Mouse (Mus musculus) liver, embryonic 16.5 days (tissue): ENCODE measurements at regions not wholly inside any gene's neighbourhood (a gene's known extent, or its start where the extent isn't known, plus 50 kb on each side); places are given as distances from the start of the nearest gene placed in this dataset.

Experiments
- ATAC-seq: fragments of 200-750 bp; cut with Nextera tagmentation; 2 replicates; pipeline ENCODE4 v1.8.0; 2017; ENCODE audit warnings: low read depth, mild to moderate bottlenecking, moderate number of reproducible peaks, moderate library complexity
- H3K27ac ChIP-seq: fragments of 300-500 bp; sonication (generic); 2 replicates; pipeline ENCODE4 v1.5.1; 2014; ENCODE audit warnings: mild to moderate bottlenecking, low read length
- H3K27me3 ChIP-seq: fragments of 300-500 bp; sonication (generic); 2 replicates; pipeline ENCODE4 v1.6.1; 2014; ENCODE audit warnings: low read depth, low read length, mixed read lengths; ENCODE audit not compliant: control insufficient read depth, insufficient read depth
- H3K36me3 ChIP-seq: fragments of 300-500 bp; sonication (generic); 2 replicates; pipeline ENCODE4 v1.6.1; 2014; ENCODE audit warnings: mild to moderate bottlenecking; ENCODE audit not compliant: control insufficient read depth, insufficient read depth
- H3K4me1 ChIP-seq: fragments of 300-500 bp; sonication (generic); 2 replicates; pipeline ENCODE4 v1.6.1; 2014; ENCODE audit warnings: low read depth, low read length, mixed read lengths; ENCODE audit not compliant: control insufficient read depth
- H3K4me2 ChIP-seq: fragments of 300-500 bp; sonication (generic); 2 replicates; pipeline ENCODE4 v1.6.1; 2014; ENCODE audit warnings: low read depth, low read length, mixed read lengths
- H3K4me3 ChIP-seq: fragments of 300-500 bp; sonication (generic); 2 replicates; pipeline ENCODE4 v1.5.1; 2014; ENCODE audit warnings: low read depth, mild to moderate bottlenecking, low read length
- H3K9ac ChIP-seq: fragments of 300-500 bp; sonication (generic); 2 replicates; pipeline ENCODE4 v1.6.1; 2014; ENCODE audit warnings: low read depth, low read length
- H3K9me3 ChIP-seq: fragments of 300-500 bp; sonication (generic); replicated peaks from 2 replicates; pipeline ENCODE4 v1.6.1; 2016; ENCODE audit warnings: low read length; ENCODE audit not compliant: control insufficient read depth
- WGBS: fragments of 180-500 bp; shearing (Covaris S2); extraction: QIAGEN DNeasy Blood & Tissue Kit; methylation state at CpG from one replicate; pipeline ENCODE4 v1.1.7; 2014; ENCODE audit not compliant: insufficient replicate concordance; 5-methylcytosine and 5-hydroxymethylcytosine counted together

DNA sequence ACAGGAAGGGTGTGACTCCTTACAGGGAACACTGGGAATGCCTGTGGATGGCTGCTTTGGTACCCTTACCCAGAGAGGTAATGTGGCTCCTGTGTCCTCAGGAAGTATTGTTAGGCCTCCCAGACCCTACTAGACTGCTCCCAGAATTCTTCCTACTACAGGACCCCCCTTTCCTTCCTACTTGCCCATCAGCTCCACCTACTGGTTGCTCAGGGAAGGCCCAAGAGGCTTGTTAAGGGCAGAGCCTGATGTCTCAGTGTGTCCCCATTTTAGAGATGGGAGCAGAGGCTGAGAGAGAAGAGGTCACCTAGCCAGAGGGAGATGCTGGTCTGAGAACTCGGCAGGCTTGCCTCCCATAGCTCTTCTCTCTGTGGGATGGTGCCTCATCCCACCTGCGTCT is 93.3 kb downstream of the 1810010D01Rik start:
- Histone ChIP-seq H3K36me3 (no peaks in the 10 kb centered on the region), H3K4me1 (peaks cover 2% of the 10 kb centered on the region; the same call in 1 of the 2 replicates), H3K4me3 (no peak overlapping the region), H3K27ac (no peak overlapping the region), H3K27me3 (no peaks in the 10 kb centered on the region), H3K9me3 (no peaks in the 10 kb centered on the region), H3K4me2 (no peak overlapping the region), H3K9ac (no peak overlapping the region)
- ATAC-seq = no peak
- 37% methylated on average over 2 of the region's 2 CpGs for WGBS

DNA sequence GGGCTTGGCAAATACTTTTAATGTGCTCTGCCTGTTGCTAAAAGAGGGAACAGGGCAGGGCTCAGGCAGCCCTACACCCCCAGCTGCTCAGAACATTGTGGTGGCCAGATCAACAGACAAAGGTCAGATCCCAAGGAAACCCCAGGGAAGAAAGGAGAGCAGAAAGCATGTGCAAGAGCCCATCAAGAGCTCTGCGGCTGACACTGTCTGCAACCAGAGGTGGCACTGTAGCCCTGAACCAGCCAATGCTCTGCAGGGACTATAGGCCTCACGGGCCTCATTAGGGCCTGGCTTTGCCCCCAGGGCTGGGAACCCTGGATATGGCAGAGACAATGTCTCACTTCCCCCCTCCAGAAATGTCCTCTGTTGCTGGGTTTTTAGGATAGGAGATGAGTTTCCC is 93.8 kb downstream of the 1810010D01Rik start:
- H3K9me3 ChIP-seq = no peaks in the 10 kb centered on the region
- no peak overlapping the region for H3K4me3 ChIP-seq
- H3K36me3 ChIP-seq = no peaks in the 10 kb centered on the region
- no peak overlapping the region for H3K9ac ChIP-seq
- H3K27ac ChIP-seq = no peak overlapping the region
- H3K4me1 ChIP-seq = peaks cover 2% of the 10 kb centered on the region; the same call in 1 of the 2 replicates
- H3K27me3 ChIP-seq = no peaks in the 10 kb centered on the region
- no peak for ATAC-seq
- WGBS = 55% methylated on average over 2 of the region's 2 CpGs
- no peak overlapping the region for H3K4me2 ChIP-seq

DNA sequence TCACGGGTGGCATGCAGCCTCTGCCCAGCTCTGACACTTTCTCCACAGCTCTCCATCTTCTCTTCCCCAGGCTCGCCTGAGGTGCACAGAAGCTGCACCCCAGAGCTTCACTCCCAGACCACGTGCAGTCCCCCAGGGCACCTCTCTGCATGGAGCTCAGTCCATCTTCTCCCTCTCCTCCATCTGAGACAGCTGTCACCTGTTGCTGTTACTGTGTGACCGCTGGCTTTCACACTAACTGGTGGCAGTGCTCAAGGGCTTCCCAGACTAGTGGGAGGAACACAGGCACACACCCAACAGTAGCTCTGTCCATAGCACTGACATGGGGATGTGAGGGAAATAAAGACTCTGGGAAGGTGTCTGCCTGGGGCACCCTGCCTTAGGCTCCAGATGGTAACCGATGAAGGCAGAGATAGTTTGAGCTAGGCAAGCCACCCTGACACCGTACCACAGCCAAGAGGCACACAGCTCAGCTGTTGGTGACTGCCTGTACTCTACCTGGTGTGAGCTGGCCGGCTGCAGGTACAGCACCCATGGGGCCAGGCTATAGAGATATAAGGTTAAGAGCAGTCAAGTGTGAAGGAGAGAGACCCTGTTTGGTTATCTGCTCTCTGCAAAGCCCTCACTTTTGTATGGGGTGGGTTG is 94.9 kb downstream of the 1810010D01Rik start:
- Histone ChIP-seq H3K36me3 (no peaks in the 10 kb centered on the region), H3K27ac (no peak overlapping the region; the same call in 1 of the 2 replicates), H3K4me1 (peaks cover 2% of the 10 kb centered on the region; the same call in 1 of the 2 replicates), H3K27me3 (no peaks in the 10 kb centered on the region), H3K4me2 (no peak overlapping the region), H3K4me3 (no peak overlapping the region), H3K9me3 (no peaks in the 10 kb centered on the region), H3K9ac (no peak overlapping the region)
- ATAC-seq = no peak
- WGBS = 40% methylated on average over 7 of the region's 7 CpGs

DNA sequence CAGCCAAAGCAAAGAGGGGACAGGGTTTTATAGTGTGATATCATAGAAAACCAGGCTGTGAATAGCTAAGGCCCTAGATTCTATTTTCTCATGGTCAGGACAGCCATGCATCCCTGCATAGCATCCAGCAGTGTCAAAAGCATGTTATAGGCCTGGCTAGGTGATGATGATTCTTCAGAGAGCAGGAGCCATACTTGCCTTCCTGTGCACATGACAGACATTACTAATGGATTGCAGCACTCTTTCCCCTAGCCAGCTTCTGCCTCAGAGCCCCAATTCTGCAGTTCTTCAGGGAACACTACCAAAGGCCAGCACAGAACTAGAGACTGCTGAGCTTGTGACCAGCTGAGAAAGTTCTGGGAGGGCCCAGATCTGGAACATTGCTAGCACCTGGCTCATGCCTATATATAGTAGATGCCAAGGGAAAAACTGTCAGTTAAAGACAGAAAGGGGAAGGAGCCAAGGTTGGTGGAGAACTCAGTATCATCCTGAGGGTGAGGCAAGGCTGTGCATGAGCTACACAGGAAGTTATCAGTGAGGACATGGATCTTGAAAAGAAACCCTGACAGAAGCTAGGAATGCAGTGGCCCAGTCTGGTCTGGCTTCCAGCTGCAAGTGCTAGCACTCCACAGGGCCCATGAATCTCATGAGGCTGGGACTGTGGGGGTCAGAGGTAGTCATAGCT is 95.6 kb downstream of the 1810010D01Rik start:
- Histone ChIP-seq H3K27ac (peak overlapping the region; percentile 77), H3K9me3 (no peaks in the 10 kb centered on the region), H3K4me1 (peaks cover 2% of the 10 kb centered on the region; the same call in 1 of the 2 replicates), H3K4me2 (no peak overlapping the region), H3K27me3 (no peaks in the 10 kb centered on the region), H3K36me3 (no peaks in the 10 kb centered on the region), H3K4me3 (no peak overlapping the region), H3K9ac (no peak overlapping the region)
- no peak for ATAC-seq

DNA sequence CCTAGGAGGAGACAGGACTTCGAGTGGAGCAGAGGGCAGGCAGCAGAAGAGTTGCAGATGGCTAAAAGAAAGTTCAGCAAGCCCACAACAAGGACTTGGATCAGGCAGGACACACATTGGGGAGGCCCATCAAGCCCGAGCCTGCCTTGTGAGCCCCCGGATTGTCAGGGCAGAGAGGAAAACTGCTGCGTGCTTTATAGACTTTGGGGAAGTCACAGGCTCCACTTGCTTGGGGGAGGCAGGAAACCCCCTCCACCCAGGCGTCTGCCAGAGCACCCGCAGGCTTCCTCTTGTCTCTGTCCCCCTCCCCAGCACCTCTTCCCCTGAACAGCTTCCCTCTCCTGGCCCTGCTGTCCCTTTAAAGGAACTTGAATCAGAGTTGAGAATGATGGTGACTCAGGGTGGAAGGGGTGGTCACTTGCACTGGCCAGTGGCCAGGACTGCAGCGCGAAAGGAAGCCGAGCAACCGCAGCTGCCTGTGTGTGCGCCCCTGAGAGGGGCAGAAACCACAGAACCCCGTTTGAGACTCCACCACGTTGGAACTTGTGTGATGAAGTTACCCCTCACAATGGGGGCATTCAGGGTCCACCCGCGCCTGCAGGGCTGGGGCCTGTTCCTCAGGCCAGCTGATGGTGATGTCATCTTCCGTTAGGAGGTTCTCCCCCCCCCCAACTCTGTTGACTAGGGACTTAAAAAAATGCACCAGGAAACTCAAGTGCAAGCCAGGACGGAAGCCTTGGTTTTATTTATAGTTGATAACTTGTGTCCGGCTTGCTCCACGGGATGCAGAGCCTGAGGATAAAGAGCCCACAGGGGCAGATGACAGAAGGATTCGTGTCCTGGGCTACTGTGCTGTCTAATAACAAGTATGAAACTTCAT is 96.4 kb downstream of the 1810010D01Rik start:
- Histone ChIP-seq H3K4me3 (no peak overlapping the region), H3K36me3 (no peaks in the 10 kb centered on the region), H3K27ac (peak overlapping the region; percentile 77), H3K4me2 (peak overlapping the region; percentile 41), H3K9ac (no peak overlapping the region), H3K27me3 (no peaks in the 10 kb centered on the region), H3K9me3 (no peaks in the 10 kb centered on the region), H3K4me1 (peaks cover 2% of the 10 kb centered on the region; the same call in 1 of the 2 replicates)
- WGBS = 15% methylated on average over 20 of the region's 20 CpGs
- ATAC-seq = peak; percentile 66

DNA sequence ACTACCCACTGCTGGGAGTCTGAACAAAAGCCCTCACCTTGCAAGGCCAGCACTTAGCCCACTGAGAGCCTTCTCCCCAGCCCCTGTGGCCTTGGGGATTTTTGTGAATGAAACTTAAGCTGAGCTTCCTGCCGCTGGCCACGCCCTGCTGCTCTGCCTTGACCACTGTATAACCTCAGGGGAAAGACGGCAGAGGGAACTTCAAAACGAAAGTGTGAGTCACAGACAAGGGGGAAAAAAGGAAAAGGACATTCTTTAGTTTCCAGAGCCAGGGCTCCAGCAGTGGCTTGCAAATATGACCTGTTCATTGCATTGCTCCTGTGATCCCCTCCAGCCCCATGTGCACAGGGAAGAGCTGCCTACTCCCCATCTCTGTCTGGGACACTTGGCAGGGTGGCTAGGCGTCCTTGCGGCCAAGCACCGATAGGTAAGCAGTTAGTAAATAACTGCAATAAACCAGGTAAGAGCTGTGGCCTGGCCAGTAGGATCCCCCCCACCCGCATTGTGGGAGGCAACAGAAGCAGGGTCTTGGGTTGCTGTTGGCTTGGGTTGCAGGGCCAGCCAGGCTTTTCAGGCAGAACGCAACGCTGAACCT is 97.2 kb downstream of the 1810010D01Rik start:
- Histone ChIP-seq H3K4me1 (peaks cover 2% of the 10 kb centered on the region; the same call in 1 of the 2 replicates), H3K36me3 (no peaks in the 10 kb centered on the region), H3K4me3 (no peak overlapping the region; the same call in 1 of the 2 replicates), H3K27me3 (no peaks in the 10 kb centered on the region), H3K9ac (no peak overlapping the region), H3K4me2 (peak overlapping the region; percentile 41), H3K9me3 (no peaks in the 10 kb centered on the region), H3K27ac (peak overlapping the region; percentile 77)
- WGBS = 19% methylated on average over 10 of the region's 10 CpGs
- peak; percentile 32; the same call in 1 of the 2 replicates for ATAC-seq

DNA sequence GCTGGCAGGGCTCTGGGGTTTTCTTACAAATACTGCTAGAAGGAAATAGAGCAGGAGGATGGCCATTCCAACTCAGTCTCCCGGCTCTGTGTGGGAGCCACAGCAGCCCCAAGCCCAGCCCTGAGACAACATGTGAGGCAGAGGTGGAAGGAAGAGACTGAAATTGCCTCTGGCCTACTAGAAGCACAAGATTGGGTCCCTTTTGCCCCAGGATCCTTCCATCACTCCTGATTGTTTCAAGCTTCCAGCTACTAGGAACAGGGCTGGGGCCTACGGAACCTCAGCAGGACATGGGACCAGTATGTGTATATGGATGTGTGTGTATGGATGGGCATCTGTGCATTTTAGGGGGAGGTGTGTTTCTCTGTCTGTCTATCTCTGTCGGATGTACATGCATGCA is 97.9 kb downstream of the 1810010D01Rik start:
- Histone ChIP-seq H3K4me1 (peaks cover 2% of the 10 kb centered on the region; the same call in 1 of the 2 replicates), H3K4me3 (no peak overlapping the region), H3K9me3 (no peaks in the 10 kb centered on the region), H3K27ac (no peak overlapping the region), H3K36me3 (no peaks in the 10 kb centered on the region), H3K9ac (no peak overlapping the region), H3K27me3 (no peaks in the 10 kb centered on the region), H3K4me2 (no peak overlapping the region)
- 57% methylated on average over 3 of the region's 3 CpGs for WGBS
- ATAC-seq = no peak

DNA sequence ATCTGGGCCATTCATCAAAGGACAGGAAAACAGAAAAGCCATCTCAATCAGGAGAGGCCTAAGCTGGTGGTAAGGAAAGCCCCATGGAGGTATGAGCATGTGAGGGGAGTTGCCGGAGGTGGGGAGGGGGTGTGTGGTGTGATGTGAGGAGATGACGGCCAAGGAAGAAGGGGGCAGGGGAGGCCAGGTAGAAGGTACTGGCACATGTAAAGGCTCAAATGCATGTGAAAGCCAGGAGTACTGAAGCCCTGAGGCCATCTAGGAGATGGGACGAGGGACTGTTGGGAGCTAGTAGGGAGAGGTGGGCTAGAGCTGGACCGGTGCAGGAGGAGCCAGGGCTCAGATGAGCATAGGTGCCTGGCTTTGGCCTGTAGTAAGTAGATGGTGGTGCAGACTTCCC is 98.4 kb downstream of the 1810010D01Rik start:
- no peak overlapping the region for H3K4me3 ChIP-seq
- H3K9me3 ChIP-seq = no peaks in the 10 kb centered on the region
- H3K4me2 ChIP-seq = no peak overlapping the region
- peaks cover 2% of the 10 kb centered on the region; the same call in 1 of the 2 replicates for H3K4me1 ChIP-seq
- WGBS = 74% methylated on average over 4 of the region's 4 CpGs
- H3K9ac ChIP-seq = no peak overlapping the region
- no peaks in the 10 kb centered on the region for H3K27me3 ChIP-seq
- no peaks in the 10 kb centered on the region for H3K36me3 ChIP-seq
- no peak for ATAC-seq
- H3K27ac ChIP-seq = no peak overlapping the region
